Mouse (Mus musculus) G1E (cell line): ENCODE measurements around the gene Siah3.

ENCODE experiments used
- CTCF ChIP-seq: IDR thresholded peaks from 2 replicates; pipeline ENCODE4 v1.5.1; 2012; ENCODE audit warnings: low read depth, low read length, inconsistent platforms, mixed read lengths
- GATA1 ChIP-seq: IDR thresholded peaks from 2 replicates; pipeline ENCODE4 v1.6.1; 2012; ENCODE audit warnings: borderline replicate concordance, low read length, inconsistent platforms, mixed read lengths

DNA sequence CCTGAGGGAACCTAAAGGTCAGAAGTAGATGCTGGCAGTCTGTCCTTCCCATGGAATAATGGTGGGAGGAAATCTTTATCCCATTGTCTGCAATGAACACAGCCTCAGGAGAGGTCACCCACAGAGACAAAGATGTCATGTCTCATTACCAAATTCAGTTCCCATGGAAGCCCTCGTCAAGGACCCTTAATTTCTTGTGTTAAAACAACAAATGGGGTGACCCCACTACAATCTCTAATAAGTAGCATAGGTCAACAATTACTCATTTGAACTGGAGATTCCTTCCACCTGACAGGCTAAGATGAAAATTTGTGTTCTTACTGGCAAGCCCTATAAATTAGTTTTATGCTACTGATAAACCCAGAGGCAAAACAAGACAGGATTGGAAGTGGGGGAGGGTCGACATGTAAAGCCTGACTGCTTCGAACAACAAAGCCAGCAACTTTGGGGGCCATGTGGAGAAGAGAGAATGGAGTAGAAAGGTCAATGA is 45.8 kb downstream of the Siah3 start:
- no peak for TF ChIP-seq CTCF
- TF ChIP-seq GATA1 = no peak
